In genomic region chr17:12886620-12887019, GRCm38 (mm10) we compare ENCODE assay signal across 12 mouse cellular contexts. TPM values are rescaled to one million over a fixed set of nuclear protein-coding genes. Genes with fewer than 3 reads are reported as not detected.
DNase-seq lines count a peak whose midpoint lies in the region; ATAC-seq lines count a peak whose summit lies in the region.
"Had no signal": no experiment of that assay in that cellular context is flagged by ENCODE, and none has a peak within 500 bp of the region (broad histone marks: within the 10 kb centered on the region; RNA-seq: fewer than 3 reads in every experiment).

No protein-coding gene starts in this region.

- DNase-seq in heart, postnatal 4 days: no peak
- no peak for DNase-seq in layer of hippocampus, postnatal 10 days (ENCODE audit: low spot score in 2 of 2)
- no peak for DNase-seq in adipocyte (ENCODE audit: low spot score)

- no peak for ATAC-seq in heart, embryonic 15.5 days (replicated peaks; ENCODE audit: insufficient number of reproducible peaks, insufficient read depth, low FRiP score, low read depth)
- ATAC-seq in CD4-positive, CD25-positive, alpha-beta regulatory T cell, adult 4 months: peak; percentile 100
- ATAC-seq in activated CD4-positive, CD25-positive, alpha-beta regulatory T cell, adult 4 months: peak; percentile 100
- ATAC-seq in megakaryocyte progenitor cell, adult 5-6 weeks (replicated peaks; ENCODE audit: poor library complexity): 0 out of 2 replicates have a peak, but pooled peaks have one; percentile 50
- ATAC-seq in forebrain, embryonic 13.5 days: no peak
- ATAC-seq: midbrain, embryonic 13.5 days had no signal

- H3K4me1 ChIP-seq in heart, embryonic 15.5 days (replicated peaks): peaks cover 16% of the 10 kb centered on the region
- H3K4me1 ChIP-seq in forebrain, embryonic 13.5 days: no peaks in the 10 kb centered on the region
- H3K4me1 ChIP-seq: midbrain, embryonic 13.5 days had no signal

- 36% methylated on average over 6 of the region's 6 CpGs for WGBS in heart, embryonic 15.5 days
- 47% methylated on average over 6 of the region's 6 CpGs for WGBS in forebrain, embryonic 13.5 days

- H3K9me3 ChIP-seq in heart, embryonic 15.5 days (replicated peaks): no peaks in the 10 kb centered on the region
- no peaks in the 10 kb centered on the region for H3K9me3 ChIP-seq in forebrain, embryonic 13.5 days (replicated peaks)
- H3K9me3 ChIP-seq: kidney, embryonic 15.5 days; midbrain, embryonic 13.5 days had no signal

- H3K4me2 ChIP-seq in heart, embryonic 15.5 days: no peak overlapping the region
- H3K4me2 ChIP-seq in forebrain, embryonic 13.5 days: no peak overlapping the region
- H3K4me2 ChIP-seq: kidney, embryonic 15.5 days; midbrain, embryonic 13.5 days had no signal

- no peaks in the 10 kb centered on the region for H3K36me3 ChIP-seq in heart, embryonic 15.5 days
- H3K36me3 ChIP-seq in forebrain, embryonic 13.5 days (ENCODE audit: poor library complexity, severe bottlenecking): peaks cover 28% of the 10 kb centered on the region; the same call in 1 of the 2 replicates

- no peak overlapping the region for H3K9ac ChIP-seq in heart, embryonic 15.5 days
- H3K9ac ChIP-seq in forebrain, embryonic 13.5 days: no peak overlapping the region
- H3K9ac ChIP-seq: kidney, embryonic 15.5 days; midbrain, embryonic 13.5 days had no signal

- H3K4me3 ChIP-seq in heart, embryonic 15.5 days: no peak overlapping the region
- H3K4me3 ChIP-seq in forebrain, embryonic 13.5 days: no peak overlapping the region
- H3K4me3 ChIP-seq: kidney, embryonic 15.5 days; midbrain, embryonic 13.5 days had no signal

- H3K27ac ChIP-seq in heart, embryonic 15.5 days: peak overlapping the region; percentile 74
- H3K27ac ChIP-seq in forebrain, embryonic 13.5 days: no peak overlapping the region
- H3K27ac ChIP-seq: midbrain, embryonic 13.5 days had no signal

- H3K27me3 ChIP-seq in heart, embryonic 15.5 days: no peaks in the 10 kb centered on the region
- H3K27me3 ChIP-seq in forebrain, embryonic 13.5 days: no peaks in the 10 kb centered on the region
- H3K27me3 ChIP-seq: kidney, embryonic 15.5 days; midbrain, embryonic 13.5 days had no signal

RNA-seq across cellular contexts. Expression of gene Mrgprh, which starts 10.8 kb away (rescaled TPM):
- polyA plus RNA-seq in heart, embryonic 15.5 days (2015; fragmentation: Nextera tagmentation; extraction: Ambion mirVana): 0.08 TPM in 1 of 2 replicates, not detected in the other
- total RNA-seq in heart, postnatal 4 days (2021): under 1 TPM; 0.36 to 0.95 TPM
- polyA plus RNA-seq in CD4-positive, CD25-positive, alpha-beta regulatory T cell, adult 4 months (2017; shearing (Covaris generic)): not detected
- polyA plus RNA-seq in activated CD4-positive, CD25-positive, alpha-beta regulatory T cell, adult 4 months (2017; shearing (Covaris generic)): not detected
- not detected in 2 replicates for total RNA-seq in megakaryocyte progenitor cell, adult 5-6 weeks (2015)
- total RNA-seq in megakaryocyte progenitor cell, adult 5-6 weeks (2017): not detected in 2 replicates
- not detected for total RNA-seq in layer of hippocampus, postnatal 10 days (2021)
- polyA plus RNA-seq in forebrain, embryonic 13.5 days (2015; fragmentation: Nextera tagmentation; extraction: Ambion mirVana): not detected in 2 replicates
- polyA plus RNA-seq: kidney, embryonic 15.5 days; limb, embryonic 11.5 days; midbrain, embryonic 13.5 days; neural tube, embryonic 14.5 days had no signal

RNA-seq across cellular contexts. Expression of gene Mas1, which starts 18.7 kb away (rescaled TPM):
- 0.49 and 0.66 TPM in 2 replicates for polyA plus RNA-seq in heart, embryonic 15.5 days (2015; fragmentation: Nextera tagmentation; extraction: Ambion mirVana)
- under 1 TPM; 0.34 to 0.41 TPM for total RNA-seq in heart, postnatal 4 days (2021)
- polyA plus RNA-seq in CD4-positive, CD25-positive, alpha-beta regulatory T cell, adult 4 months (2017; shearing (Covaris generic)): under 1 TPM in 1 of 2 experiments, not detected in 1; 0.62 TPM
- under 1 TPM in 1 of 2 experiments, not detected in 1; 0.26 TPM for polyA plus RNA-seq in activated CD4-positive, CD25-positive, alpha-beta regulatory T cell, adult 4 months (2017; shearing (Covaris generic))
- not detected in 2 replicates for total RNA-seq in megakaryocyte progenitor cell, adult 5-6 weeks (2015)
- not detected in 2 replicates for total RNA-seq in megakaryocyte progenitor cell, adult 5-6 weeks (2017)
- total RNA-seq in layer of hippocampus, postnatal 10 days (2021): 10 to 100 TPM; 31.6 to 34.5 TPM
- polyA plus RNA-seq in forebrain, embryonic 13.5 days (2015; fragmentation: Nextera tagmentation; extraction: Ambion mirVana): not detected in 2 replicates
- polyA plus RNA-seq: midbrain, embryonic 13.5 days had no signal

RNA-seq across cellular contexts. Expression of gene Pnldc1, which starts 23.4 kb away (rescaled TPM):
- 0.77 and 1.3 TPM in 2 replicates for polyA plus RNA-seq in heart, embryonic 15.5 days (2015; fragmentation: Nextera tagmentation; extraction: Ambion mirVana)
- total RNA-seq in heart, postnatal 4 days (2021): 1 to 10 TPM; 1.5 to 1.8 TPM
- 1 to 10 TPM in 1 of 2 experiments, under 1 TPM in 1; 0.55 to 1.3 TPM for polyA plus RNA-seq in CD4-positive, CD25-positive, alpha-beta regulatory T cell, adult 4 months (2017; shearing (Covaris generic))
- polyA plus RNA-seq in activated CD4-positive, CD25-positive, alpha-beta regulatory T cell, adult 4 months (2017; shearing (Covaris generic)): 1 to 10 TPM in 1 of 2 experiments, under 1 TPM in 1; 0.62 to 1.2 TPM
- total RNA-seq in megakaryocyte progenitor cell, adult 5-6 weeks (2015): 1.3 and 1.4 TPM in 2 replicates
- 3.5 TPM in 1 of 2 replicates, not detected in the other for total RNA-seq in megakaryocyte progenitor cell, adult 5-6 weeks (2017)
- total RNA-seq in layer of hippocampus, postnatal 10 days (2021): 1 to 10 TPM; 1.3 to 2.8 TPM
- 2.8 and 3.0 TPM in 2 replicates for polyA plus RNA-seq in forebrain, embryonic 13.5 days (2015; fragmentation: Nextera tagmentation; extraction: Ambion mirVana)

RNA-seq across cellular contexts. Expression of gene Tcp1, which starts 28.9 kb away (rescaled TPM):
- 283 and 316 TPM in 2 replicates for polyA plus RNA-seq in heart, embryonic 15.5 days (2015; fragmentation: Nextera tagmentation; extraction: Ambion mirVana)
- total RNA-seq in heart, postnatal 4 days (2021): 100 to 1,000 TPM; 292 to 296 TPM
- 100 to 1,000 TPM; 221 to 225 TPM for polyA plus RNA-seq in CD4-positive, CD25-positive, alpha-beta regulatory T cell, adult 4 months (2017; shearing (Covaris generic))
- 100 to 1,000 TPM; 259 to 267 TPM for polyA plus RNA-seq in activated CD4-positive, CD25-positive, alpha-beta regulatory T cell, adult 4 months (2017; shearing (Covaris generic))
- 568 and 575 TPM in 2 replicates for total RNA-seq in megakaryocyte progenitor cell, adult 5-6 weeks (2015)
- total RNA-seq in megakaryocyte progenitor cell, adult 5-6 weeks (2017): 901 and 1,100 TPM in 2 replicates
- total RNA-seq in layer of hippocampus, postnatal 10 days (2021): 100 to 1,000 TPM; 224 to 239 TPM
- 470 and 497 TPM in 2 replicates for polyA plus RNA-seq in forebrain, embryonic 13.5 days (2015; fragmentation: Nextera tagmentation; extraction: Ambion mirVana)

RNA-seq across cellular contexts. Expression of gene Mrpl18, which starts 29.5 kb away (rescaled TPM):
- 165 and 199 TPM in 2 replicates for polyA plus RNA-seq in heart, embryonic 15.5 days (2015; fragmentation: Nextera tagmentation; extraction: Ambion mirVana)
- total RNA-seq in heart, postnatal 4 days (2021): 100 to 1,000 TPM; 162 to 168 TPM
- polyA plus RNA-seq in CD4-positive, CD25-positive, alpha-beta regulatory T cell, adult 4 months (2017; shearing (Covaris generic)): 100 to 1,000 TPM; 187 to 190 TPM
- polyA plus RNA-seq in activated CD4-positive, CD25-positive, alpha-beta regulatory T cell, adult 4 months (2017; shearing (Covaris generic)): 100 to 1,000 TPM; 209 to 240 TPM
- 168 and 184 TPM in 2 replicates for total RNA-seq in megakaryocyte progenitor cell, adult 5-6 weeks (2015)
- total RNA-seq in megakaryocyte progenitor cell, adult 5-6 weeks (2017): 213 TPM in 2 replicates
- 10 to 100 TPM; 54.4 to 62.4 TPM for total RNA-seq in layer of hippocampus, postnatal 10 days (2021)
- polyA plus RNA-seq in forebrain, embryonic 13.5 days (2015; fragmentation: Nextera tagmentation; extraction: Ambion mirVana): 170 and 186 TPM in 2 replicates

Comparison
In these comparisons a context has a peak if more than half of its experiments do, and no peak if none do; other contexts are left out.
1. ATAC-seq: peak in CD4-positive, CD25-positive, alpha-beta regulatory T cell, adult 4 months (single experiment), activated CD4-positive, CD25-positive, alpha-beta regulatory T cell, adult 4 months (single experiment) and megakaryocyte progenitor cell, adult 5-6 weeks (single experiment); none in heart, embryonic 15.5 days (single experiment) and forebrain, embryonic 13.5 days (single experiment).